Mouse (Mus musculus) left cerebral cortex, adult 18-20 months (tissue): ENCODE measurements around the gene Tspan9. TPM values are rescaled to one million over a fixed set of nuclear protein-coding genes. Genes with fewer than 3 reads are reported as not detected.

Experiments used
- DNase-seq, 2 experiments: peaks; one replicate each; pipeline ENCODE4 v3.0.0; 2021 to 2022; ENCODE audit warnings: low spot score in 2 of 2, mixed read lengths in 1 of 2
- total RNA-seq, 2 experiments: library from RNA; stranded (reverse); gene quantifications; 2 replicates each; pipeline ENCODE4 v1.2.3; 2021

Tspan9 gene
- total RNA-seq, 2 experiments from 2014 or later: 53.5 to 53.8 TPM

- no peak for DNase-seq
Measured at GRCm38 (mm10) chr6:128021106-128021930, 122.1 kb downstream of the Tspan9 start.

GRCm38 (mm10) chr6:128020521-128021057, 122.8 kb downstream of the Tspan9 start:
- DNase-seq: no peak

- DNase-seq: no peak
Measured at GRCm38 (mm10) chr6:128020053-128020452, 123.3 kb downstream of the Tspan9 start.

- DNase-seq: no peak
Measured at GRCm38 (mm10) chr6:128019119-128019518, 124.3 kb downstream of the Tspan9 start.

- DNase-seq: no peak
Measured at GRCm38 (mm10) chr6:128015304-128015703, 128.1 kb downstream of the Tspan9 start.

- DNase-seq: no peak
Measured at GRCm38 (mm10) chr6:128011781-128012180, 131.6 kb downstream of the Tspan9 start.

GRCm38 (mm10) chr6:128011071-128011477, 132.3 kb downstream of the Tspan9 start:
- DNase-seq: peak; percentile 61 to 64

GRCm38 (mm10) chr6:128010135-128010971, 133.0 kb downstream of the Tspan9 start:
- no peak for DNase-seq

GRCm38 (mm10) chr6:128007982-128008562, 135.3 kb downstream of the Tspan9 start:
- DNase-seq: no peak

GRCm38 (mm10) chr6:128007241-128007701, 136.1 kb downstream of the Tspan9 start:
- DNase-seq: peak; percentile 53 to 66

- no peak for DNase-seq
Measured at GRCm38 (mm10) chr6:128006156-128006555, 137.2 kb downstream of the Tspan9 start.

GRCm38 (mm10) chr6:128004544-128004943, 138.8 kb downstream of the Tspan9 start:
- DNase-seq: no peak

- DNase-seq: no peak
Measured at GRCm38 (mm10) chr6:128003542-128003941, 139.9 kb downstream of the Tspan9 start.

GRCm38 (mm10) chr6:128002667-128003066, 140.7 kb downstream of the Tspan9 start:
- no peak for DNase-seq

GRCm38 (mm10) chr6:128002104-128002503, 141.3 kb downstream of the Tspan9 start:
- DNase-seq: no peak

GRCm38 (mm10) chr6:128001587-128001986, 141.8 kb downstream of the Tspan9 start:
- no peak for DNase-seq

- no peak for DNase-seq
Measured at GRCm38 (mm10) chr6:128000777-128001176, 142.6 kb downstream of the Tspan9 start.

GRCm38 (mm10) chr6:127999118-127999517, 144.3 kb downstream of the Tspan9 start:
- no peak for DNase-seq

GRCm38 (mm10) chr6:127996928-127997327, 146.5 kb downstream of the Tspan9 start:
- DNase-seq: no peak

- DNase-seq: no peak
Measured at GRCm38 (mm10) chr6:127992993-127993392, 150.4 kb downstream of the Tspan9 start.

- DNase-seq: no peak
Measured at GRCm38 (mm10) chr6:127991509-127992176, 151.8 kb downstream of the Tspan9 start.
